Mouse (Mus musculus) ES-E14 (cell line): ENCODE data around the gene Vps45.

Experiments used
- CHD2 ChIP-seq: IDR thresholded peaks from 2 replicates; pipeline ENCODE4 v1.6.1; 2014; ENCODE audit warnings: mild to moderate bottlenecking, low read depth, low read length, inconsistent platforms
- ZNF384 ChIP-seq: IDR thresholded peaks from 2 replicates; pipeline ENCODE4 v1.6.1; 2012; ENCODE audit warnings: low read depth, low read length, inconsistent platforms

GRCm38 (mm10) chr3:96040663-96041006, 17.6 kb downstream of the Vps45 start:
- TF ChIP-seq ZNF384 (no peak), CHD2 (no peak)
